Mouse (Mus musculus) frontal cortex, adult (tissue): ENCODE measurements around the gene Ap1g2.

Experiments used
- ATAC-seq: cut with Nextera tagmentation; 2 replicates; pipeline ENCODE4 v1.9.2; 2017; ENCODE audit warnings: mild to moderate bottlenecking, moderate library complexity, mixed read lengths; ENCODE audit not compliant: low TSS enrichment

The Ap1g2 gene

DNA sequence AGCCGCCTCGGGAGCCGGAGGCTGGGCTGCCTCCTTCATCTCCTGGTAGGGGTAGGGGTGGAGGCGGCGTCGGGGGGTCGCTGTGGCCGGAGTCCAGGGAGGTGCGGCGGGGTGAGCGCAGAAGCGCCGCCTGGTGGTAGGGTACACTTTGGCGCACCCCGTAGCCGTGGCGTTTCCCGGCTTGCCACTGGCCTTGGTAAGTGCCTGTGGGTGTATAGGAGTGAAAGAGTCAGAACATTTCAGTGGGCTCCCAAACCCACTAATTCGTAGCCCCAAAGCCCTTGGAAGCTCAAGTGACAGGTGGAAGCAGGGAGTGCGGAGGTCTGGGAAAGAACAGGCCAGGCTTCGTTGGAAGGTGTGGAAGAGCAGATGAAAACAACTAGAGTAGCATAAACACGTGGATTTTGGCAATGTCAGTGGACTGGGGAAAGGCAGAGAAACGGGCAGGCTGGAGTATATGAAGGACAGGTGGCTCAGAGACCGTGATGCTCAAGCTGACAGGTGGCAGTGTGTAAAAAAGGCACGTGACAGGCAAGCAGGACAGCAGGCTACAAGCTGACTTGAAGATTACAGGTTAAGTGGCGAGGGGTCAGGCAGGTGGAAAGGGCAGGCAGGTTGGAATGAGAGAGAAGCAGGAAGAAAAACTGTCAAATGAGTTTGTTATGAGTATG is 7.7 kb upstream of the Ap1g2 start:
- no peak for ATAC-seq

DNA sequence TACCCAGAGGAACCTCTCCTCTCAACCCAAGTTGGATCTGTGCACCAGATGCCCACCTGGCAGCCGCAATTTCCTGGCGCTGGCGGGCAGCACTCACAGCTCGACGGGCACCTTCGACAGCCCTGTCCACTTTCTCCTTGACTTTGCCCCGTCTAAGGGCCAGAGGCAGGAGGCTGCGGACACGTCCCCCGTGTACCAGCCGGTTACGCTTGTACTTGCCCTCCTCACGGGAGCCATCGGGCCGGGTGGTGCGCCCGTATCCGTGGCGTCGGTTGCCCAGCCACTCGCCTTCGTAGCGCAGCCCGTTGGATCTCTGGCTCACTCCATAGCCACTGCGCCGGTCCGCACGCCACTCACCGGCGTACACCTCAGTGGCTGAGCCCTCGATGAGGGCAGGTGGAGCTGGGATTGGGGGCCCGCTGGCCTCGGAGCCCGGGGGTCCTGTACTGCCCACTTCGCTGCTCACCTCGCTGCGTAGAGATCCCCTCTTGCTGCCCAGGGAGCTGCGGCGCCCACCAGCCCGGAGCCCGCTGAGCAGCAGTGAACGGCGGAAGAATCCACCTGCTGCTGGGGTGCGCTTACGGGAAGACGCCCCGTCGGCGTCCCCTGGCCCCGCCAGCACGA is 7.1 kb upstream of the Ap1g2 start:
- no peak for ATAC-seq

DNA sequence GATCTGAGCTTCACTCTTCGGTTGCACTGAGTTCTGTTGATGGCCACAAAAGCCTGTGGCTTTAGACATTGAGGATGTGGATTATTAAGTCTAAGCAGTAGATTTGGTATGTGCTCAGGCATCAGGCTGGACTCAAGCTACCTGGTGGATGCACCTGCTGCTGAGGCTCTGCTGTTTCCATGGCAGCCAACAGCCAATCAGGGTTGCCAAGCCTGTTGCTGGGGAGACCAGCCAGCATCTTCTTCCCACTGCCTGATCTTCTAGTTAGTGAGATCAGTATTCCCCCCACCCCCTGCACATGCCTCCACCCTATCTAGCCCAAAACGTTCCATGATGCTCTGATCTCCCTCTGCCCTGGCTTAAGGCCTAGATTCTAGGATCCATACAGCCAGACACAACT is 5.3 kb upstream of the Ap1g2 start:
- no peak for ATAC-seq

DNA sequence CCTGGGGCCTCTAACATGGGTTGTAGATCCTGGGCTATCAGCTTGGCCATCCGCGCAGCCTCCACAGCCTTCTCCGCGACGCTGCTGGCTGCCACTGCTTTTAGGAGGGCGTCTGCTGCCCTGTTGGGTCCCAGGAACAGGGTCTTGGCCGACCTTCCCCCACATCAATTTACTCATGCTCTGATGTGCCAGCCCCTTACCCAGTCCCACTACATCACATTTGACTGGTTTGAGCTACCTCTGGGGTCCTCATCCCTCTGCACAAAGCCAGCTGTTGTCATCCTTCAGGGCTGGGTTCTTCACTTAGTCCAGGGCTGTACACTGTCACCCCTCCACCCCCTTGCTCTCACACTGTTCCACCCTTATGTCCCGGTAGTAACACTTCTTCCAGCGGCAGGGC is 3.7 kb upstream of the Ap1g2 start:
- no peak for ATAC-seq

DNA sequence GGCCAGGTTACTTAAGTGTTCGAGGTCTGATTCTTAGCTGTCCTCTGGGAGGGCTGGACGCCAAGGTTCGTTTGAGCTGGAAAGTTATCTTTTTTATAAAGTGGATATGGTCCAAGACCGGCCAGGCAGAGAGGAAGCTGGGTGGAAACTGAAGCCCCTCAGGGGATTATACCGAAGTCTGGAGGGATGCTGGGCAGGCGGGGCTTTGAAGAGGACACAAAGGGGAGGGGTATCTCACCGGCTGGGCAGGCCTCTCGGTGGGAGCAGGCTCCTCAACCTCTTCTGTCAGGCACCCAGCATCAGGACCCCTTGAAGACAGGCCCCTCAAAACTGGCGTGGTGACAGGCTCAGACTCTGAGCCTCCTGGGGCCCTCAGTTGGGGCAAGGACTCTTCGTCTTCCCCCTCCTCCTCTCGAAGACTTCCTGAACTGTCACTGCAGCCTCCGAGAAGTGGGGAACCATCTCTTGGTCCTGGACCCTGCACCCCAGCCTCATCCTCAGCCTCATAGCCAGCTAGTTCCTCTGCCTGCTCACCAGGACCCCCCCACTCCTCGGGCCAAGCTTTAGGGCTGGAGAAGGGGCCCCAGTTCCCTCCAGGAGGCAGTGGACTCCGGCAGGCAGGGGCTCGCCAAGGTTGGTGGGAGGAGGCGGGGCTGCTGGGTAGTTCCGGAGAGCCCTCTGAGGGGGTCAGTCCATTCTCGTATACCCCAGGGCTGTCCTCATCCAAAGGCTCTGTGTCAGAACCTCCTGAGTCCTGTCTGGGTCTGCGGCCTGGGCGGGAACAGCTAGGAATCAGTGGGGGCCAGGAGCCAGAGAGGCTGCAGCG is 2.9 kb upstream of the Ap1g2 start:
- no peak for ATAC-seq

DNA sequence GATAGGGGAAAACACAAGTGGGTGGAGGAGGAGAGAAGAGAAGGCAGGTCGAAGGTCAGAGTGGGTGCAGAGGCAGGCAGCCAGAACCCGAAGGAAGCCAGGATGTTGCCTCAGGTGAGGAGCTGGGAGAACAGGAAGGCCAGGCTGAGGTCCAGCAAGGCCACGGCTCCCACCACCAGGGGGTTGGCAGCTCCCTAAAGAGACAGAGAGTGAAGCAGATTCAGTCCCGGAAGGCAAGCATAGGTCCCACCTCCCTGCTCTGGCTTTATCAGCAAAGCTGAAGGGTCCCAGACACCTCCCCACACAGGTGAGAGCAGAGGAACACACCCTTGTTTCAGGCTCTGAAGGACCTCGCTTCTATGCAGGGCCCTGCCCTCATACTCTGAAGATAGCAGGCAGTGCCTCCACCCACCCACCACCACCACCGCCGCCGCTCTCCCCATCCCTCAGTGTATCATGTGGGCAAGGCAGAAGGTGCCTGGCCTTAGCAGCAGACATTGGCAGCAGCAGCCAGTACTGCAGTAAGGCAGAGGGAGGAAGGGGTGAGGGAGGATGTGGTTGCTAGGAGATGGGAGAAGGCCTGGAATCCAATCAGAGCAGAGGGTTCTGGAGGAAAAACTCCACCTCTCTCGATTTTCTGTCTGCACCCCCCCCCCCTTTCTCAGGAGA is 1.9 kb upstream of the Ap1g2 start:
- peak; percentile 60 for ATAC-seq

DNA sequence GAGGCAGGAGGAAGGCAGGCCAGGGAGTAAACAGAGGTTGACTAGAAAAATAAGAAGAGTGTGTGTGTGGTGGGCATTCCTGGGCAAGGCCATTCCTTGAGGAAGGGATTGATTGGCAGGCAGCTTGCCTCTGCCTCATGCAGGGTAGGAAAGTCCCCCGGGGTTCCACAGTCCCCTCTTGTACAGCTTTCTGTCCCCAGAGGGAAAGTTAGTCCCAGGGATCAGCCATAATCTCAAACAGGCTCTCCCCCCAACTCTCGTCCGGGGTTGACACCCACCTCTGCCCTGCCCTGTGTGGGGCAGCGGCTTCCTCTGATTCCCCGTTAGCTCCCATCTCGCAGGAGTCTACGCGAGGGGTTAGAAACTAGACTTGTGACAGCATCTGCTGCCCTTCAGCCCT is 597 bp upstream of the Ap1g2 start:
- ATAC-seq = no peak

DNA sequence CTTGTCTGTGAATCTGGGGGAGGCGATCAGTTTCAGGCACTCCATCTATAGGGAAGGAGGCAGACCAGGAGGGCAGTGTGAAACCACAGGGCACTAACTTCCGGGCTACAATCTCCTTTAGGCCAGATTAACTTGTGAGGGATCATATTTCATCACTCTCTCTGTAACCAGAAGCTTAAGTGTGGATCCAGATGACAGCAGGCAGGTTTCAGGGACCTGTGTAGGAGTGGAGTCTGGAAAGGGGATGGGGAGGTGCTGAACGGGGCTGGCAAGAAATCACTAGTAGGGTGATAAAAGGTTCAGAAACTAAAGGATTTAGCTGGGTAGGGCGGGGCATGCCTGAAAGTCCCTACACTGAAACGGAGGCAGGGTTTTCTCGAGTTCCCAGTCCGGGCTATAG is 1.0 kb downstream of the Ap1g2 start:
- no peak for ATAC-seq

DNA sequence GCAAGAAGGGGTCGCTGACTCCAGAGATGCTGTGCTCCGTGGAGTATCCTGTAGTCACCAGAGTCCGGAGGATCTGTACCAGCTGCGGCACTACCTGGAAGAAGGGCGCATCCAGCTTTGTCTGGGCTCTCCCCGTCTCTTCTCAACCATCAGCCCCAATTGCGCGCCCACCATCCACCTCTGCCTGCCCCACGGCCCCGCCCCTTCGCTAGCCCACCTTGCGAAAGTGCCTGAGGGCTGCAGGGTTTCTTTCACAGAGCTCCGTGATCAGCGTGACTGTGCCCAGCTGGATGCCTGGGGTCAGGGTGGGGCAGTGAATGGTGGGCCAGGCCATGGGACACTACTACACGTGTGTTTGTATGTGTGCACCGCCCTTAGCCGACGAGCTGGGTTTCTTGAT is 2.0 kb downstream of the Ap1g2 start:
- no peak for ATAC-seq

DNA sequence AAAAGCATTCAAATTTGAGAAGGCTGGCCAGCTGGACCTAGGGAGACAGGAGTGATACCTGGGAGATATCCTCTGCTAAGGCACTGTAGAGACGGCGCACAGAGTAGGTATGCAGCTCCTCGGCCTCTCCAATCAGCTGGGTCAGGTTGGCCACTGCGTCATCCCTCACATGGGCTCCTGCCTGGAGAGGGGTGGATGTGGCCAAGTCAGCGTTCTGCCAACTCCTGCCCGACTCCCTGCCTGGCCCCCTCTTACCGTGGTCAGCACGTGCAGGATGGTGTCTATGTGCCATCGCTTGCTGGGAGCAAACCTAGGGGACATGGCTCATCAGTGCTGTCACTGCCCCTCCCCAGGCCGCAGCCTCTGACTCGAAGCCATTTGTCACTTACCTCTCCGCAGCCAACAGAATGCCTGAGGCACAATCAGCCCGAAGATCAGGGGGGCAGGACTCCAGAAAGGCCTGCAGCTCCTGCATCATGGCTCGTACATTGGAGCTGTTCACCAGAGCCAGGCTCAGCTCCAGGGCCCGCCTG is 4.1 kb downstream of the Ap1g2 start:
- ATAC-seq = no peak

DNA sequence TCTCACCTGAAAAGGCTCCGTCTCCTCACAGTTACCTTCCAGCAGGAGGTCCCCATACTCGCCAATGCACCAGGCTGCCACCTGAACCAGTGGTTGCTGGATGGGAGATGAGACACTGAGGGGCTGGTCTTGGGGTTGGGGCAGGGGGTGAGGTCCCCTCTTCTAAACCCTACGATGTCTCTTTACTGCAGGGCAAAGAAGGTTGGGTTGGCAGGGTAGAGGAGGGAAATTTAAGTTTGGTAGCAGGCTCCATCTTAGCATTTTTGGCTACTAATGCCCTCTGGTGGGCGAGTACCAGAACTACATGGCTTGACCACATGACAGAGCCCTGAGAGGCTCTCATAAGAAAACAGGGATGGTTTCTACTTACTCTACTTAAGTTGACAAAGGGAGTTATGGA is 4.8 kb downstream of the Ap1g2 start:
- no peak for ATAC-seq

DNA sequence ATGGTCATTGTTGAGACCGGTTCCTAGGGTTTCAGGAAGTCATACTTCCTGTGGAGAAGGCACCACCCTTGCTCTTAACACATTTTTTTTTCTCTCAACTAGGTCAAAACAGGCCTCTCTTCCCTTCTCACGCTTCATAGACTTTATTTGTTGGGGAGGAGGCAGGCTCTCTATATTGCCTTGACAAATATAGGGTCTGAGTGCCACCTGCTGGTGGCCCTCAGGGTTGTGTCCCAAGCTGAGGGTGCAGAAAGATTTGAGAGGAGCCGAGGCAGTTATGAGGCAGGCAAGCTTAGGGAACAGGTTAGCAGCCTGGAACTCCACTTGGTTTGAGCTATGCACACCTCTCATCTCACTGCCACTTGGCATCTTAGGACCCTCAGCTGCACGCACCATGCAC is 8.3 kb downstream of the Ap1g2 start:
- ATAC-seq = no peak

DNA sequence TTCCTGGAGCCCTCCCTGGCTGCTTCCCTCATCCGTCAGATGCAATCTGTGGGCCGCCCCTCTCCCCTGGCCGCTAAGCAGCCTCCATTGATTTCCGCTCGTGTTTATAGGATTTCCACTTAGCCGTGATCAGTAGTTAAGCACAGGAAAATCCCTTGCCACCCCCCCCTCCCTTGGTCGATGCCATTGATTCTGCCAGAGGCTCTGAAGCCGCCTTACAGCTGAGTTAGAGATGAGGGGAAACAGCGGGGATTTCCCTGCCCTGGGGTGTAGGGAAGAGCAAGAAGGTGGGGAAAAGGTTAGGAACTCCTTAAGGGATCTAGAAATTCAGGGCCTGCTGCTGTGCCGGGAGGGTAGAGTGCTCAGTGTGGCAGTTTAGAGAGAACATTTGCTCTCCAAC is 8.7 kb downstream of the Ap1g2 start:
- no peak for ATAC-seq

DNA sequence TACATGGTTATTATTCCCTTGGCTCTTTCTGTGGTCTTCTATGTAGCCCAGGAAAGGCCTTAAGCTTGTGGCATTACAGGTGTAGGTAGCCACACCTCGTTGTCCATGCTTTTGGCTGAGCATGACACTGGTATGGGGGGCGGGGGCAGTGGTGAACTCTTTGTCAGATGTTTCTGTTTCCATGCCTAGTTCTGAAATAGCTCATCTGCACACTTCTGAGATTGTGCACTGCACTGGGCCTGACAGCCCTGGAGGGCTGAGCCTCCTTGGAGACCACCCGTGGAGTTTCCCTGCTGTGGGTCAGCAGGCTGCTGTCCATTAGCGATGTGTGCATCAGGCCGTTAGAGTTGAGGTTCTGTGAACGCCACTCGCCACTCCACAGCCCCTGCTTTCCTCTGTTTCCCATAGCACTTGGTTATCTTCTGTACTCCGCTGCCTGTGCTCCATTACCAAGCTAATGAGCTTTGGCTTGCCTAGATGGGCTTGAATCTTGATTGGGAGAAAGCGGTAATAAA is 9.8 kb downstream of the Ap1g2 start:
- no peak for ATAC-seq

DNA sequence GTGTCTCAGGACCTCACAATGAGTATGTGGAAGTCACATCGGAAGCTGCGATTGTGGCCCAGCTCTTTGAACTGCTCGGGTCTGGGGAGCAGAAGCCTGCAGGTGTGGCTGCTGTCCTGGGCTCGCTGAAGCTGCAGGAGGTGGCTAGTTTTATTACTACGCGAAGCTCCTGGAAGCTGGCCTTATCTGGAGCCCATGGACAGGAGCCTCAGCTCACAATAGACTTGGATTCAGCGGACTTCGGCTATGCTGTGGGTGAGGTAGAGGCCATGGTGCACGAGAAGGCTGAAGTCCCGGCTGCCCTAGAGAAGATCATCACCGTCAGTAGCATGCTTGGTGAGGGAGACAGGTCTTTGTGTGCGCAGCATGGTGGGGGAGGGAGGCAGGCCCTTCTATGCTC is 10.7 kb downstream of the Ap1g2 start:
- ATAC-seq = no peak

DNA sequence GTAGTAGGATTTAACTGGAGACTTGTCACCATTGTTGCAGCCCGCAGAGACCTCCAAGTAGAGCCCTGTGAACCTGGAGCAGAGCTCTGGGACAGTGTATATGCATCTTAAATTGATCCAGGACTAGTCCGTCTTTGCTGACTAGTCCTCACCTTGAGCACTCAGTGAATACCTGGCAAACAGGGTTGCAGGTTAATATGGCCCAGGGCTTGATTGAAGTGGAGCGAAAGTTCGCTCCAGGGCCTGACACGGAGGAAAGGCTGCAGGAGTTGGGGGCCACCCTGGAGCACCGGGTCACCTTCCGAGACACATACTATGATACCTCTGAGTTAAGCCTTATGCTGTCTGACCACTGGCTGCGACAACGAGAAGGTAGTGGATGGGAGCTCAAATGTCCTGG is 11.1 kb downstream of the Ap1g2 start:
- no peak for ATAC-seq

DNA sequence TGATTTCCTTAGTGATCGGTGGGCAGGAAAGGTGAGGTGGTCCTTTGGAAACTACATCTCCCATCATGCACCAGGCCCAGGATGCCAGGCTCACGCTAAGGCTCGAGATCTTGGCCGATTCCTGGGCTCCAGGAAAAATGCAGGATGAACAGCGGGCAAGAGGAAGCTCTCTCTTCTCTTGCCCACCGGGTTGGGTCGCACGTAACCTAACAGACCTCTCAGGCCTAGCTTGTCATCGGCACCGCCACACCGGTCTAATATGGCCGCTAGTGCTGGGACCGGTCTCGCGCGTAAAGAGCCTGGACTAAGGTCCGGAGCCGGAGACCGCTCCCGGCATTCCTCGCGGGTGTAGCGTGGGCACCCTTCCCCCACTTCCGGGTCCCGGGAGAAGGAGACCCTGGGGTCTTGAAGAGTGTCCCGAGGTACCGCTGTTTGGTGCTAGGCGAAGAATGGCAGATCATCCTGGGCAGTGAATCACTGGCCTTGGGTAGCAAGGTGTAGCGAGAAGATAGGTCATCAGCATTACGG is 11.6 kb downstream of the Ap1g2 start, which contains the start of gene Thtpa:
TSS of gene Thtpa (plus strand) at position 81 of the 528 bp plus-strand sequence.
- ATAC-seq = peak; percentile 39

DNA sequence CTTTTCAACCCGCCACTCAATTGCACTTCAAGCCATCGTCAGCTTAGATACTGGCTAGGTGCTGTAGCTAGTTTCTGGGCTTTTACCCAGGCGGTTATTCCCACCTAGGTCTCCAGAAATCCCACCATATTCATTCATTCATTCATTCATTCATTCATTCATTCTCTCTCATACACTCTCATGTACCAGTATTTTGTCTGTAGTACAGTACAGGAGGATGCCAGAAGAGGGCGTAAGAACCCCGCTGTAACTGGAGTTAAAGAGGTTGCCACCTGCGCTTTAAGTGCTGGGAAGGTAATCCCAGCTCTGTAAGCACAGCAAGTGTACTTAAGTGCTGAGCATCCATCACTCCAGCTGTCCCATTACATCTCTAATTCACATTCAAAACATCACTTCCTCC is 12.5 kb downstream of the Ap1g2 start:
- no peak for ATAC-seq

DNA sequence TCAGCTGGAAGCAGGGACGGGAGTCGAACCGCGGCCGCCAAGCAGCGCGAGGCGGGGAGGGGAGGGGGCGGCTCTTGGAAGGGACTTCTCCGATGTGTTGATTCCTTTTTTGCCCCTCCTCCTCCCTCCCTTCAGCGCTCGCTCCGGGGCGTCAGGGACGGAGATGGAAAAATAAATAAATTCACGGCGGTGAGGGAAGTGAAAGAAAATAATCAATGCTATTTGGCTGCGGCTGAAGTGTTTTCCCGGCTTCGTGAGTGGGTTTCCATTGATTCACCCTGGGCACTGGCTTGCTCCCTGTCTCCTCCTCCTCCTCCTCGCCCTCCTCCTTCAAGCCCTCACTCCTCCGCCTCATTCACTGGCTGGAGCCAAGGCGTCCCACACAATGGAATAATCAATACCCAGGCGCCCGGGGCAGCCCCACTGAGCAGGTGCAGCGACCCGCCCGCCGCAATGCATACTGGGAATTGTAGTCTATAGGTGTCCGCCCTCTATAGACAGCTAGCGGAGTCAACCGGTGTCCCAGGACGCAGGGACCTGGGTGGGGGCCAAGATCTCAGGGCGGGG is 14.3 kb downstream of the Ap1g2 start, which contains the start of gene Zfhx2:
TSS of gene Zfhx2 (minus strand) at position 314 of the 567 bp plus-strand sequence.
- ATAC-seq = peak; percentile 70

DNA sequence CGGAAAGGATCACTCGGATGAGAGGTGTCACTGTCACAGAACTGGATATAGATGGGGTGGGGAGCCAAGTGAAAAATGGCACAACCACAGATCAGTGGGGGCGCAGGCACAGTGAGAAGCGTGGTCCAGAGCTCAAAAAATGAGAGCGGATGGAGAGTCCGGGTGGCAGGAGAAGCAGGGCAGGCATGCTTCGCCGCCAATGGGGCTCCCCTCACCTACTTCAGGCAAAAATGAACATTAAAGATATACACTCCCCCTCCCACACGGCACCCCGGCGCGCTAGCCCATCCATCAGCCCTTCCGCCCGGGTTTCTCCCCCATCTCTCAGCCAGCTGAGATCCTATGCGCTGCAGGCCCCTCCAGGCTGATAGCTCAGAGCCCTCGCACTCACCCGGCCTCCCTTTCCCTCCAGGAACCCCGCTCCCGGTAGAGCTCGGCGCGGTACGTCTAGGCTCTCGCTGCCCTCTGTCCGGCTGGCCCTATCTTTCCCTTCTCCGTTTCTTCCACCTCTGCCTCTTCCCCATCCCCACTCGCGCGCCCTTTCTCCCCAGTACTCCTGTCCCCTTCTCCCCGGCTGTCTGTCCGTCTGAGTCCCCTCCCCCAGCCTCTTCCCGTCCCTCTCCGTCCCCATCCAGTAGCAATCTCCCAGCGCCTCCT is 15.1 kb downstream of the Ap1g2 start:
- peak; percentile 15 for ATAC-seq
